Mouse (Mus musculus) CH12.LX (cell line): ENCODE data around the gene Adh1. TPM values are rescaled to one million over a fixed set of nuclear protein-coding genes. Genes with fewer than 3 reads are reported as not detected.

ENCODE experiments used
- DNase-seq: peaks from one replicate; pipeline ENCODE4 v3.0.0-alpha.2; 2013; ENCODE audit errors: extremely low read depth
- H3K27ac ChIP-seq: 2 replicates; pipeline ENCODE4 v1.5.1; 2012; ENCODE audit warnings: low read depth, mild to moderate bottlenecking, control low read depth, moderate library complexity; ENCODE audit not compliant: insufficient read depth
- H3K27me3 ChIP-seq: replicated peaks from 2 replicates; pipeline ENCODE3; 2012; ENCODE audit warnings: inconsistent platforms
- H3K36me3 ChIP-seq, 2 experiments: replicated peaks in 1 of 2; 2 replicates each; pipeline versions ENCODE3 to v1.6.1; 2012; ENCODE audit warnings: inconsistent platforms in 1 of 2, low read length in 1 of 2, mild to moderate bottlenecking in 1 of 2, mixed read lengths in 1 of 2, moderate library complexity in 1 of 2; ENCODE audit not compliant: control insufficient read depth in 1 of 2, insufficient read depth in 1 of 2
- H3K4me1 ChIP-seq, 2 experiments: 2 replicates each; pipeline ENCODE4 v1.6.1; 2012; ENCODE audit warnings: inconsistent platforms in 1 of 2, moderate library complexity in 1 of 2; ENCODE audit not compliant: insufficient read depth in 2 of 2, control insufficient read depth in 1 of 2
- H3K4me2 ChIP-seq: 2 replicates; pipeline ENCODE4 v1.6.1; 2012; ENCODE audit warnings: low read depth, mild to moderate bottlenecking, control low read depth; ENCODE audit not compliant: poor library complexity, insufficient read depth, severe bottlenecking
- H3K4me3 ChIP-seq, 3 experiments: fragments of 150-350 bp in 1 of 3; sonication (generic) in 1 of 3; replicated peaks in 1 of 3; 2 replicates each; pipeline versions ENCODE3 to v1.5.1; 2011 to 2012; ENCODE audit warnings: low read depth in 2 of 3, low read length in 2 of 3, mild to moderate bottlenecking in 2 of 3, moderate library complexity in 2 of 3, control low read depth in 1 of 3, improper control_type of control experiment in 1 of 3, inconsistent platforms in 1 of 3, mixed read lengths in 1 of 3; ENCODE audit not compliant: poor library complexity in 1 of 3
- H3K79me2 ChIP-seq: replicated peaks from 2 replicates; pipeline ENCODE4 v1.6.1; 2012; ENCODE audit warnings: mild to moderate bottlenecking, moderate library complexity; ENCODE audit not compliant: control insufficient read depth, poor library complexity, insufficient read depth, severe bottlenecking; ENCODE audit errors: extremely low read depth
- H3K9ac ChIP-seq: 2 replicates; pipeline ENCODE4 v1.6.1; 2012; ENCODE audit warnings: low read depth, mild to moderate bottlenecking, control low read depth, moderate library complexity; ENCODE audit not compliant: insufficient read depth
- H3K9me3 ChIP-seq: replicated peaks from 2 replicates; pipeline ENCODE3; 2012; ENCODE audit warnings: low read length, inconsistent platforms, mixed read lengths
- CHD2 ChIP-seq: IDR thresholded peaks from 2 replicates; pipeline ENCODE4 v1.6.1; 2011; ENCODE audit warnings: low read length, improper control_type of control experiment
- CTCF ChIP-seq, 2 experiments: IDR thresholded peaks in 1 of 2; conservative IDR thresholded peaks in 1 of 2; 2 replicates each; pipeline ENCODE4 v1.5.1; 2011 to 2012; ENCODE audit warnings: low read depth in 2 of 2, low read length in 2 of 2, improper control_type of control experiment in 1 of 2, inconsistent platforms in 1 of 2, mild to moderate bottlenecking in 1 of 2, moderate library complexity in 1 of 2
- GABPA ChIP-seq: IDR thresholded peaks from 2 replicates; pipeline ENCODE4 v1.6.1; 2012; ENCODE audit warnings: low read depth, low read length, improper control_type of control experiment, inconsistent platforms; ENCODE audit not compliant: insufficient replicate concordance
- IRF4 ChIP-seq: IDR thresholded peaks from 2 replicates; pipeline ENCODE4 v1.6.1; 2014; ENCODE audit warnings: low read depth, mild to moderate bottlenecking, inconsistent platforms, low read length, improper control_type of control experiment
- JUND ChIP-seq: conservative IDR thresholded peaks from 2 replicates; pipeline ENCODE4 v1.6.1; 2011; ENCODE audit warnings: low read depth, low read length, improper control_type of control experiment
- MAFK ChIP-seq: IDR thresholded peaks from 2 replicates; pipeline ENCODE4 v1.6.1; 2011; ENCODE audit warnings: low read length, improper control_type of control experiment; ENCODE audit not compliant: insufficient replicate concordance
- MYC ChIP-seq: IDR thresholded peaks from 2 replicates; pipeline ENCODE4 v1.6.1; 2011; ENCODE audit warnings: low read depth, mild to moderate bottlenecking, improper control_type of control experiment, low read length
- NELFE ChIP-seq: IDR thresholded peaks from 2 replicates; pipeline ENCODE4 v1.6.1; 2011; ENCODE audit warnings: low read depth, low read length, improper control_type of control experiment
- PAX5 ChIP-seq: IDR thresholded peaks from 2 replicates; pipeline ENCODE4 v1.6.1; 2012; ENCODE audit warnings: low read length, inconsistent platforms, mixed read lengths
- POLR2A ChIP-seq: IDR thresholded peaks from 2 replicates; pipeline ENCODE4 v1.6.1; 2011; ENCODE audit warnings: low read depth, mild to moderate bottlenecking, improper control_type of control experiment, low read length
- RAD21 ChIP-seq: IDR thresholded peaks from 2 replicates; pipeline ENCODE4 v1.6.1; 2011; ENCODE audit warnings: low read depth, mild to moderate bottlenecking, low read length, improper control_type of control experiment, moderate library complexity
- RCOR1 ChIP-seq: conservative IDR thresholded peaks from 2 replicates; pipeline ENCODE4 v1.6.1; 2012; ENCODE audit warnings: low read depth, mild to moderate bottlenecking, inconsistent platforms, low read length, improper control_type of control experiment
- SMC3 ChIP-seq: IDR thresholded peaks from 2 replicates; pipeline ENCODE4 v1.6.1; 2011; ENCODE audit warnings: low read depth, low read length, improper control_type of control experiment
- TBP ChIP-seq: conservative IDR thresholded peaks from 2 replicates; pipeline ENCODE4 v1.6.1; 2011; ENCODE audit warnings: low read depth, low read length, improper control_type of control experiment
- ZC3H11A ChIP-seq: IDR thresholded peaks from 2 replicates; pipeline ENCODE4 v1.6.1; 2012; ENCODE audit warnings: low read depth, mild to moderate bottlenecking, inconsistent platforms, low read length, improper control_type of control experiment
- ZMIZ1 ChIP-seq: IDR thresholded peaks from 2 replicates; pipeline ENCODE4 v1.6.1; 2012; ENCODE audit warnings: low read depth, mild to moderate bottlenecking, inconsistent platforms, low read length, improper control_type of control experiment
- ZNF384 ChIP-seq: IDR thresholded peaks from 2 replicates; pipeline ENCODE4 v1.6.1; 2012; ENCODE audit warnings: low read depth, low read length, improper control_type of control experiment, inconsistent platforms
- dilution Hi-C: fragments of 300-500 bp; cut with MboI; formaldehyde crosslinking; loops from 2 replicates; pipeline ENCODE4 v1.14.3; 2020; ENCODE audit warnings: low sequenced_read_pairs; ENCODE audit not compliant: extremely low pct_unique_long_range_greater_than_20kb, extremely low pct_ligation_motif_present
- in situ Hi-C: fragments of 300-500 bp; cut with MboI; formaldehyde crosslinking; loops from 3 replicates; pipeline ENCODE4 v1.14.3; 2019; ENCODE audit warnings: low sequenced_read_pairs, low pct_ligation_motif_present, low pct_unique_long_range_greater_than_20kb, mixed read lengths
- polyA plus RNA-seq: library from polyadenylated mRNA; unstranded; fragments of >175 nt; gene quantifications from 2 replicates; pipeline ENCODE4 v1.2.1, GENCODE M21; 2012; ENCODE audit warnings: low read depth; ENCODE audit not compliant: insufficient read length
- total RNA-seq, 2 experiments: library from RNA; depleted of rRNA; stranded (reverse); fragments of 300-350 nt in 1 of 2; fragments of >200 nt in 1 of 2; gene quantifications; 2 replicates each; pipeline ENCODE4 v1.2.3; 2012 to 2014

Adh1 gene
- total and polyA plus RNA-seq, 3 experiments = not detected

DNA sequence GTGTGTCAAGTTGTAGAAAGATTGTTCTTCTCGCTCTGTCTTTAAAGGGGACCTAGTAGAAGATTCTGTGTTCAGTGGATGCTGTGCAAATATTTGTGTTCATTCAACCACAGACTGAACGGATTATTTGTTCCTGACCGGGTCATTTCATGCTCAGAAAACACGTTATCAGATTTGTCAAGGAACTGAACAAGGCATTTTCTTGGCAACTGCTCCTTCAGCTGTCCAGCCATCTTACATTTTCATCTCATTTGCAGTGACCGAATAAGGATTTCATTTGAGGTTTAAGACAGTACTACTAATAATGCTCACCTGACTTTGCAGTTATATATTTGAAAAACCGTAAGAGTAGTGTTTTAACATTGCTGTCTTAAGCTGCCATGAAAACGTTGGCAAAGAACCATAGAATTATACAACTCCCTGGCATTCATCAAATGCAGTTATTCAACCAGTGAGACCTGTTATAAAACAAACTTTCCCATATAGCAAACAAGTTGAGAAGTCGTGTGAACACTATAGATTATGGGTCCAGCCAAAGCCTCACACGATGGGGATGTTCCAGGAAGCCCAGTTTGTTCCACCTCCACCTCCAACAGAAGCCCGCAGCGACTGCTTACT lies 24.1 kb upstream of the Adh1 start:
- in situ Hi-C loops = no loop called here

GRCm38 (mm10) chr3:138238046-138238445 lies 22.7 kb upstream of the Adh1 start:
- TF ChIP-seq ZC3H11A (no peak), GABPA (no peak), NELFE (no peak), MAFK (no peak), SMC3 (no peak), CHD2 (no peak)
- Histone ChIP-seq H3K4me3 (no peak overlapping the region), H3K4me2 (no peak overlapping the region), H3K9me3 (no peaks in the 10 kb centered on the region), H3K79me2 (no peaks in the 10 kb centered on the region), H3K4me1 (0 out of 4 replicates have a peak, but pooled peaks cover 0 to 2% of the 10 kb centered on the region in 2 experiments), H3K27me3 (no peaks in the 10 kb centered on the region), H3K27ac (no peak overlapping the region), H3K36me3 (no peaks in the 10 kb centered on the region), H3K9ac (no peak overlapping the region)
- dilution Hi-C loops = no loop called here
- DNase-seq = no peak
- in situ Hi-C loops = no loop called here

More for the DNA sequence above, 24.1 kb upstream of the Adh1 start:
- Histone ChIP-seq H3K27me3 (no peaks in the 10 kb centered on the region), H3K4me3 (no peak overlapping the region), H3K27ac (no peak overlapping the region), H3K4me2 (no peak overlapping the region), H3K36me3 (no peaks in the 10 kb centered on the region), H3K9ac (no peak overlapping the region), H3K4me1 (0 out of 4 replicates have a peak, but pooled peaks cover 0 to 2% of the 10 kb centered on the region in 2 experiments), H3K79me2 (no peaks in the 10 kb centered on the region), H3K9me3 (no peaks in the 10 kb centered on the region)
- TF ChIP-seq TBP (no peak), ZMIZ1 (no peak)
- dilution Hi-C loops = no loop called here
- no peak for DNase-seq

DNA sequence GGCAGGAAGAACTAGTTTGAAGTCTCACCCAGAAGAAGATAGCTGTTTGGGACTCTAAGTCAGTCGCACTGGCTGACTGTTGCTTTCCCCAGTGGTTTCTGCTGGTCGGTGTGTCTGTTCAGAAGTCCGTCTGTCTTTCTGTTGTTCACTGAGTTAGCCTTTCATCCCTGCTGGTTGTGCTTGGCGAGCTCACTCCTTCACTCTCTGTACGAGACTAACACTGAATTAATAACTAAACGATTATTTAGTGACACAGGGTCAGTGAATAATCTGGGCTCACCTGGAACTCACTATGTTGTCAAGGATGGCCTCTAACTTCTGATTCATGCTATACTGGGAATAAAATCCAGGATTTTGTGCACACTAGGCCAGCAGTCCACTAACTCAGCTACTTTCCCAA lies 21.3 kb upstream of the Adh1 start:
- Histone ChIP-seq H3K79me2 (no peaks in the 10 kb centered on the region), H3K4me3 (no peak overlapping the region), H3K4me2 (no peak overlapping the region), H3K4me1 (no peaks in the 10 kb centered on the region), H3K36me3 (no peaks in the 10 kb centered on the region), H3K27ac (no peak overlapping the region), H3K9ac (no peak overlapping the region), H3K9me3 (no peaks in the 10 kb centered on the region), H3K27me3 (no peaks in the 10 kb centered on the region)
- in situ Hi-C loops = no loop called here
- TF ChIP-seq RAD21 = no peak
- TF ChIP-seq RCOR1 = no peak
- no peak for TF ChIP-seq CTCF (conservative IDR thresholded peaks at IDR 0.05 in 1 of 2, IDR thresholded peaks at IDR 0.05 in 1 of 2; ENCODE audit: low read depth in 2 of 2, low read length in 2 of 2)
- no peak for TF ChIP-seq CHD2
- no peak for TF ChIP-seq ZNF384
- no peak for TF ChIP-seq NELFE
- TF ChIP-seq POLR2A = no peak
- no peak for TF ChIP-seq MYC
- no peak for TF ChIP-seq PAX5
- no peak for TF ChIP-seq IRF4
- TF ChIP-seq JUND = no peak
- dilution Hi-C loops = no loop called here
- no peak for DNase-seq
